ENCODE assay signal across 25 mouse cellular contexts in genomic region chr2:70595896-70596295, GRCm38 (mm10). TPM values are rescaled to one million over a fixed set of nuclear protein-coding genes. Genes with fewer than 3 reads are reported as not detected.
"Had no signal": no experiment of that assay in that cellular context is flagged by ENCODE, and none has a peak within 500 bp of the region (broad histone marks: within the 10 kb centered on the region; RNA-seq: fewer than 3 reads in every experiment).

No protein-coding gene starts in this region.

- DNase-seq: kidney, postnatal 10 days; kidney, postnatal 36 days; layer of hippocampus, postnatal 36 days; liver; lung, adult 18-20 months; lung, postnatal 10 days; lung, postnatal 36 days; retina, postnatal 1 day; right cerebral cortex, postnatal 25 days; spleen, adult 18-20 months; thymus, postnatal 25 days had no signal

- H3K9me3 ChIP-seq: kidney, embryonic 15.5 days; limb, embryonic 10.5 days; limb, embryonic 13.5 days; liver, embryonic 12.5 days; liver, embryonic 15.5 days; lung, embryonic 15.5 days; midbrain, embryonic 10.5 days; midbrain, embryonic 13.5 days; neural tube, embryonic 13.5 days; stomach, embryonic 15.5 days had no signal

- H3K36me3 ChIP-seq: kidney, embryonic 15.5 days; limb, embryonic 10.5 days; limb, embryonic 13.5 days; liver, embryonic 12.5 days; liver, embryonic 15.5 days; lung, embryonic 15.5 days; midbrain, embryonic 10.5 days; stomach, embryonic 15.5 days had no signal

- H3K9ac ChIP-seq: kidney, embryonic 15.5 days; limb, embryonic 13.5 days; liver, embryonic 12.5 days; liver, embryonic 15.5 days; lung, embryonic 15.5 days; midbrain, embryonic 13.5 days; neural tube, embryonic 13.5 days; stomach, embryonic 15.5 days had no signal

- ATAC-seq: liver, embryonic 12.5 days; midbrain, embryonic 13.5 days; midbrain, embryonic 16.5 days had no signal

- H3K4me1 ChIP-seq: kidney, embryonic 15.5 days; limb, embryonic 13.5 days; liver, embryonic 12.5 days; liver, embryonic 15.5 days; lung, embryonic 15.5 days; neural tube, embryonic 13.5 days; stomach, embryonic 15.5 days had no signal

- H3K27me3 ChIP-seq: kidney, embryonic 15.5 days; liver, embryonic 12.5 days; liver, embryonic 15.5 days; lung, embryonic 15.5 days; midbrain, embryonic 13.5 days; neural tube, embryonic 13.5 days; stomach, embryonic 15.5 days had no signal

- H3K4me2 ChIP-seq: kidney, embryonic 15.5 days; limb, embryonic 13.5 days; liver, embryonic 12.5 days; liver, embryonic 15.5 days; lung, embryonic 15.5 days; midbrain, embryonic 13.5 days; neural tube, embryonic 13.5 days; stomach, embryonic 15.5 days had no signal

- H3K4me3 ChIP-seq: kidney, embryonic 15.5 days; left cerebral cortex, adult 2 months; limb, embryonic 10.5 days; limb, embryonic 13.5 days; liver, embryonic 12.5 days; liver, embryonic 15.5 days; lung, embryonic 15.5 days; megakaryocyte, embryonic 14.5 days; midbrain, embryonic 10.5 days; midbrain, embryonic 13.5 days; myocyte; neural tube, embryonic 13.5 days; stomach, embryonic 15.5 days had no signal

- H3K27ac ChIP-seq: kidney, embryonic 15.5 days; left cerebral cortex, adult 2 months; limb, embryonic 10.5 days; limb, embryonic 13.5 days; liver, embryonic 12.5 days; liver, embryonic 15.5 days; lung, embryonic 15.5 days; midbrain, embryonic 10.5 days; midbrain, embryonic 13.5 days; neural tube, embryonic 13.5 days; stomach, embryonic 15.5 days had no signal

RNA-seq across cellular contexts. Expression of gene Gad1, which starts 43.0 kb away (rescaled TPM):
- polyA plus RNA-seq: myocyte had no signal
